In genomic region chr6:67532665-67533440, GRCm38 (mm10) we compare ENCODE assay signal across 8 mouse cellular contexts. TPM values are rescaled to one million over a fixed set of nuclear protein-coding genes. Genes with fewer than 3 reads are reported as not detected.
DNase-seq lines count a peak whose midpoint lies in the region; ATAC-seq and TF ChIP-seq lines count a peak whose summit lies in the region.
"Had no signal": no experiment of that assay in that cellular context is flagged by ENCODE, and none has a peak within 500 bp of the region (broad histone marks: within the 10 kb centered on the region; RNA-seq: fewer than 3 reads in every experiment).

No protein-coding gene starts in this region.

- peaks cover 3% of the 10 kb centered on the region for H3K27me3 ChIP-seq in ES-Bruce4 (ENCODE audit: control insufficient read depth, insufficient read depth, low read length, poor library complexity, severe bottlenecking)
- H3K27me3 ChIP-seq in hindbrain, embryonic 13.5 days: peaks cover 74% of the 10 kb centered on the region
- peaks cover 59% of the 10 kb centered on the region for H3K27me3 ChIP-seq in limb, embryonic 15.5 days
- H3K27me3 ChIP-seq in midbrain, embryonic 15.5 days (replicated peaks): peaks cover 60% of the 10 kb centered on the region
- H3K27me3 ChIP-seq in thymus, adult 2 months (ENCODE audit: control insufficient read depth, insufficient read depth, low read length): peaks cover 12% of the 10 kb centered on the region; the same call in 1 of the 2 replicates

- no peak overlapping the region for H3K9ac ChIP-seq in ES-Bruce4 (ENCODE audit: low read depth, poor library complexity, severe bottlenecking)
- no peak overlapping the region for H3K9ac ChIP-seq in hindbrain, embryonic 13.5 days
- no peak overlapping the region for H3K9ac ChIP-seq in limb, embryonic 15.5 days
- no peak overlapping the region for H3K9ac ChIP-seq in midbrain, embryonic 15.5 days

- H3K9me3 ChIP-seq in ES-Bruce4 (replicated peaks; ENCODE audit: control insufficient read depth, insufficient read depth, low read length, poor library complexity, severe bottlenecking): no peaks in the 10 kb centered on the region
- H3K9me3 ChIP-seq in hindbrain, embryonic 13.5 days: no peaks in the 10 kb centered on the region
- H3K9me3 ChIP-seq in limb, embryonic 15.5 days: no peaks in the 10 kb centered on the region
- no peaks in the 10 kb centered on the region for H3K9me3 ChIP-seq in midbrain, embryonic 15.5 days

- TF ChIP-seq CTCF in ES-Bruce4 (IDR thresholded peaks at IDR 0.05; ENCODE audit: low read depth, low read length): no peak
- no peak for TF ChIP-seq CTCF in thymus, adult 2 months (IDR thresholded peaks at IDR 0.05; ENCODE audit: borderline replicate concordance, control insufficient read depth, extremely low read depth, insufficient read depth, low read length, poor library complexity)

- DNase-seq in brain, adult 2 months (ENCODE audit: low read depth, low spot score): peak; percentile 36
- DNase-seq in thymus, adult 2 months: peak; percentile 49

- H3K4me3 ChIP-seq in ES-Bruce4 (ENCODE audit: low read depth, low read length): peak overlapping the region; percentile 50
- peak overlapping the region; percentile 28 for H3K4me3 ChIP-seq in hindbrain, embryonic 13.5 days
- H3K4me3 ChIP-seq in limb, embryonic 15.5 days: peak overlapping the region; percentile 23
- peak overlapping the region; percentile 26 for H3K4me3 ChIP-seq in midbrain, embryonic 15.5 days
- peak overlapping the region; percentile 36 for H3K4me3 ChIP-seq in thymus, adult 2 months (ENCODE audit: control insufficient read depth, insufficient read depth, low read length)
- H3K4me3 ChIP-seq: erythroblast, embryonic 14.5 days had no signal

- no peaks in the 10 kb centered on the region for H3K4me1 ChIP-seq in ES-Bruce4 (ENCODE audit: control insufficient read depth, insufficient read depth, low read length)
- H3K4me1 ChIP-seq in hindbrain, embryonic 13.5 days (replicated peaks): peaks cover 25% of the 10 kb centered on the region
- peaks cover 27% of the 10 kb centered on the region for H3K4me1 ChIP-seq in limb, embryonic 15.5 days
- H3K4me1 ChIP-seq in midbrain, embryonic 15.5 days: peaks cover 21% of the 10 kb centered on the region
- H3K4me1 ChIP-seq in thymus, adult 2 months (replicated peaks; ENCODE audit: control insufficient read depth, insufficient read depth, low read length): peaks cover 34% of the 10 kb centered on the region

- 7% methylated on average over 29 of the region's 29 CpGs for WGBS in hindbrain, embryonic 13.5 days
- WGBS in limb, embryonic 15.5 days: 6% methylated on average over 29 of the region's 29 CpGs
- WGBS in midbrain, embryonic 15.5 days: 8% methylated on average over 29 of the region's 29 CpGs
- WGBS in thymus, adult 2 months: 2% methylated on average over 29 of the region's 29 CpGs

- TF ChIP-seq POLR2A in ES-Bruce4 (IDR thresholded peaks at IDR 0.05; ENCODE audit: insufficient read depth, low read length): no peak
- TF ChIP-seq POLR2A in thymus, adult 2 months (IDR thresholded peaks at IDR 0.05; ENCODE audit: control insufficient read depth, extremely low read depth, insufficient read depth, low read length, poor library complexity): no peak

- H3K36me3 ChIP-seq in ES-Bruce4 (ENCODE audit: control insufficient read depth, insufficient read depth, low read length, poor library complexity, severe bottlenecking): no peaks in the 10 kb centered on the region
- no peaks in the 10 kb centered on the region for H3K36me3 ChIP-seq in hindbrain, embryonic 13.5 days
- no peaks in the 10 kb centered on the region for H3K36me3 ChIP-seq in limb, embryonic 15.5 days
- H3K36me3 ChIP-seq in midbrain, embryonic 15.5 days (replicated peaks): no peaks in the 10 kb centered on the region
- H3K36me3 ChIP-seq in thymus, adult 2 months (ENCODE audit: control insufficient read depth, insufficient read depth, low read length): no peaks in the 10 kb centered on the region

- peak; percentile 41; the same call in 1 of the 2 replicates for ATAC-seq in hindbrain, embryonic 13.5 days (ENCODE audit: low FRiP score)
- 0 out of 2 replicates have a peak, but pooled peaks have one; percentile 62 for ATAC-seq in limb, embryonic 15.5 days (ENCODE audit: insufficient number of reproducible peaks, low FRiP score, low TSS enrichment, low read depth)
- ATAC-seq in midbrain, embryonic 15.5 days (replicated peaks): peak; percentile 53
- ATAC-seq in erythroblast, adult 5-6 weeks (replicated peaks; ENCODE audit: low FRiP score, poor library complexity, severe bottlenecking): no peak

- TF ChIP-seq EP300 in ES-Bruce4 (IDR thresholded peaks at IDR 0.05; ENCODE audit: insufficient read depth, low read depth, low read length): no peak

- no peak overlapping the region for H3K27ac ChIP-seq in ES-Bruce4 (ENCODE audit: insufficient read depth, low read length)
- no peak overlapping the region for H3K27ac ChIP-seq in hindbrain, embryonic 13.5 days
- H3K27ac ChIP-seq in limb, embryonic 15.5 days: peak overlapping the region; percentile 73; the same call in 1 of the 2 replicates
- no peak overlapping the region for H3K27ac ChIP-seq in midbrain, embryonic 15.5 days
- H3K27ac ChIP-seq in thymus, adult 2 months (ENCODE audit: control insufficient read depth, insufficient read depth, low read length): no peak overlapping the region

- H3K4me2 ChIP-seq in hindbrain, embryonic 13.5 days: peak overlapping the region; percentile 48
- peak overlapping the region; percentile 39 for H3K4me2 ChIP-seq in limb, embryonic 15.5 days
- H3K4me2 ChIP-seq in midbrain, embryonic 15.5 days: peak overlapping the region; percentile 41

RNA-seq across cellular contexts. Expression of gene Tacstd2, which starts 2.7 kb away (rescaled TPM):
- polyA plus RNA-seq in ES-Bruce4 (2011; ENCODE audit: insufficient read depth, insufficient read length, low read depth, missing spikeins): 39.5 and 39.9 TPM in 2 replicates
- polyA plus RNA-seq in hindbrain, embryonic 13.5 days (2015; fragmentation: Nextera tagmentation; extraction: Ambion mirVana): 0.40 and 0.92 TPM in 2 replicates
- 311 and 328 TPM in 2 replicates for polyA plus RNA-seq in limb, embryonic 15.5 days (2015; fragmentation: Nextera tagmentation; extraction: Ambion mirVana)
- polyA plus RNA-seq in midbrain, embryonic 15.5 days (2015; fragmentation: Nextera tagmentation; extraction: Ambion mirVana): 1.5 and 2.1 TPM in 2 replicates
- polyA plus RNA-seq in thymus, adult 2 months (2012; rRNA removed): 15.9 and 17.6 TPM in 2 replicates
- total RNA-seq in erythroblast, adult 5-6 weeks (2015; ENCODE audit: low replicate concordance): 0.38 and 3.3 TPM in 2 replicates
- 2.1 and 2.6 TPM in 2 replicates for total RNA-seq in erythroblast, adult 5-6 weeks (2017; ENCODE audit: low replicate concordance)
- polyA plus RNA-seq: erythroblast, embryonic 14.5 days had no signal

RNA-seq across cellular contexts. Expression of gene Il23r, which starts 41.2 kb away (rescaled TPM):
- not detected in 2 replicates for polyA plus RNA-seq in ES-Bruce4 (2011; ENCODE audit: insufficient read depth, insufficient read length, low read depth, missing spikeins)
- polyA plus RNA-seq in hindbrain, embryonic 13.5 days (2015; fragmentation: Nextera tagmentation; extraction: Ambion mirVana): not detected in 2 replicates
- polyA plus RNA-seq in limb, embryonic 15.5 days (2015; fragmentation: Nextera tagmentation; extraction: Ambion mirVana): 0.05 TPM in 1 of 2 replicates, not detected in the other
- polyA plus RNA-seq in midbrain, embryonic 15.5 days (2015; fragmentation: Nextera tagmentation; extraction: Ambion mirVana): not detected in 2 replicates
- 0.19 and 0.23 TPM in 2 replicates for polyA plus RNA-seq in thymus, adult 2 months (2012; rRNA removed)
- total RNA-seq in erythroblast, adult 5-6 weeks (2015; ENCODE audit: low replicate concordance): not detected in 2 replicates
- total RNA-seq in erythroblast, adult 5-6 weeks (2017; ENCODE audit: low replicate concordance): not detected in 2 replicates
- polyA plus RNA-seq: erythroblast, embryonic 14.5 days had no signal
